Mouse (Mus musculus) testis, adult 2 months (tissue): ENCODE measurements around the gene Ints3.
A peak's percentile ranks its signal among the peaks of the same experiment; 100 is the strongest.

Source experiments
- CTCF ChIP-seq: fragments of 200-500 bp; IDR thresholded peaks from 2 replicates; pipeline ENCODE4 v1.5.1; 2012; ENCODE audit warnings: low read depth, mild to moderate bottlenecking, inconsistent platforms, low read length, moderate library complexity; ENCODE audit not compliant: control insufficient read depth, insufficient read depth, insufficient replicate concordance
- POLR2A ChIP-seq: fragments of 200-500 bp; IDR thresholded peaks from 2 replicates; pipeline ENCODE4 v1.6.1; 2012; ENCODE audit warnings: low read depth, mild to moderate bottlenecking, inconsistent platforms, low read length, moderate library complexity; ENCODE audit not compliant: control insufficient read depth

DNA sequence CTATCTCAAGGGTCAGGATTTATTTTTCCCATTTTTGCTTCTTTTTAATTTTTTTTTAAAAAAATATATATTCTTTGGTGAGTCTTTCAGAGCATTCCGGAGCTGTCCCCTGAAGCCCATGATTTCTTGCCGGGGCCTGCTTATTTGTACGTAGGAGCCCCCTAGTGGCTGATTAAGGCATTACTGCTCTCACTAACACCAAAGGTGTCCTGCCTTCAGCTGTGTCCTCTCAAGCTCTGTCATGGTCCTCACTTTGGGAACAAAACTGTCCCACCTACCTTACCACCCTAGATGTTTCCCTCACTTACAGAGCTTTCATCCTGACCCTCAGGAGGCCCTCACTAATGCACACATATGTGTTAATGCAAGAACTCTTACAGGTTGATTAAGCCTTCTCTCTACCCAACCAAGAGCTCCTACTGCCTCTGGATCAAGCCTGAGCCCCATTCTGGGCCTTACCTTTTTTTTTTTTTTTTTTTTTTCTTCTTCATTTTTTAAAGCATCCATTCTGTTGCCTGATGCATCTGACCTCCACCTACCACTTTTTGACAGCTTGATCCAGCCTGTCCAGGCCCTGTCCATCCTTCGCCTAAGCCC lies 59.9 kb downstream of the Ints3 start:
- no peak for TF ChIP-seq POLR2A
- peak; percentile 60; the same call in 1 of the 2 replicates for TF ChIP-seq CTCF
